Mouse (Mus musculus): ENCODE data around the gene Sncg.
"Not testable (repeated sequence)": the region's sequence is repeated elsewhere in the genome, so short reads cannot be mapped to it uniquely, and the experiment has no call there.

Gene Sncg

GRCm38 (mm10) chr14:34370203-34370602 is 4.4 kb downstream of the Sncg start:
- no peak for DNase-seq

- DNase-seq, result no peak
Measured at GRCm38 (mm10) chr14:34365147-34365507, 9.5 kb downstream of the Sncg start.

DNA sequence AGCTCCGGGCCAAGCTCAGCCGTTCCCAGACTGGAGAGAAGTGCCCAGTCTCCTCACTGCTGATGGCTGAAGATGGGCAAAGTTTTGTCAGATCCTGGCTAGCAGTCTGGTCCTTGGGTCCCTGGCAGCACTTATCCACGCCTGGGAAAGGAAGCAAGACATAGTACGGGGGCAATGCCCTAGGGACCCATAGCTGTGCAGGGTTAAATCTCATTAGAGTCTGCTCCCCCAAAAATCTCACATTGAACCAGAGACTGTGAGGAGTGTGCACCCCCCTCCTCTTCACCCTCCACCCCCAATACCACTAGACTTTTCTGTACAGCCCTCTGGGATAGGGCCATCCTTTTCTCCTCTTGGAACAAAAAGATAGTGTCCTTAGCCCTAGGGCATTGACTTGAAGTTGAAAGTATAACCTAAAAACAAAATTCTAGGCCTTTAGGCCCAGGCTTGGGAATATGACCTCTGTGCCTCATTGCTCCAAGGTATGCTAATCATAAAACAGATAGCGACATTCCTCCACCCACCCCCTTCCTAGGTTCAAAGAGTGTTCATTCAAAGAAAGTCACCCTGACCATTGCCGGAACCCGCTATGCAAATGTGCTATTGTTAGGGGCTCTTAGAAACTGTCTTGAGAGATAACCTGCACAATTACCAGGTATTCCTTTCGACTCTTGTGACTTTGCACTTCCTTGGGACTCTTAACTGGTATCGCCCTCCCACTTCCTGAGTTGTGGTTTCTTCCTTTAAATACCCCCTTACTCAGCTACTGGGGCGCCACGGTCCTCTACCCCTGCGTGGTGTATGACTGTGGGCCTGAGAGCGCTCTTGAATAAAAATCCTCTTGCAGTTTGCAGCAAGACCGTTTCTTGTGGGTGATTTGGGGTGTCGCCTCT is 10.1 kb downstream of the Sncg start:
- DNase-seq, result not testable (repeated sequence)

- peak; percentile 89 for DNase-seq
Measured at GRCm38 (mm10) chr14:34363490-34364253, 10.9 kb downstream of the Sncg start.

DNA sequence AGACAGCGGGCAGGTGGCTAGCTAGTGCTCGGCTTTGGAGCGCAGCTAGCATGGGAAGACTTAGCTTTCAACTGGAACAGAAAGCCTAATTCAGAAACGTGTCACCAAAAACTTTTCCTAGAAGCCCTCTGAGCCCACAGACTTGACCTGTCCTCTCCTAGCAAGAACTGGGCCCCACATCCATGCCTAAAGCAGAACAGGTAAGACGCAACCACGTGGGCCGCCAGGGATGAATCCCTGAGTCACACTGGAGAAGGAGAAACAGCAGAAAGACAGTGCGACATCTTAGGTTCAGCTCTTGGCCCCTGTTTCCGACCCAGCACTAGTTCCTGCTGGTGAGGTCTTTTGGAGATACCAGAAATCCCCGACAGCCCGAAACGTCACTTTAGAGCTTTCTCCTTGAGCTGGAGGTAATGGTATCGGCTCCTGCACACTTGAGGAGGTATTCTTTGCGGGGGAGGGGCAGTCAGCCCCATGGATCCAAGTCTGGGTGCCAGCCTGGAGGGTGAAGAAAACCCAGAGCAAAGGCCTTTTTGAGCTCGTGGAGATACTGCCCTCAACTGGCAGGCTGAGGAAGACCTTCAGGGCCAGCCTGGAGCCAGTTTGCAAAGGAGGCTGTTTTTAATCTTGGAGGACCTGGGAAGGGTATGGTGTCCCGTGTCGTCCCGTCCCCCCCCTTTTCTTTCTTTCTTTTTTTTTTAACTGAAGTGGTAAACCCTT is 11.7 kb downstream of the Sncg start:
- DNase-seq, result peak; percentile 87

GRCm38 (mm10) chr14:34362135-34362534 is 12.5 kb downstream of the Sncg start:
- DNase-seq, result no peak

GRCm38 (mm10) chr14:34360251-34360650 is 14.3 kb downstream of the Sncg start:
- DNase-seq, result no peak

DNA sequence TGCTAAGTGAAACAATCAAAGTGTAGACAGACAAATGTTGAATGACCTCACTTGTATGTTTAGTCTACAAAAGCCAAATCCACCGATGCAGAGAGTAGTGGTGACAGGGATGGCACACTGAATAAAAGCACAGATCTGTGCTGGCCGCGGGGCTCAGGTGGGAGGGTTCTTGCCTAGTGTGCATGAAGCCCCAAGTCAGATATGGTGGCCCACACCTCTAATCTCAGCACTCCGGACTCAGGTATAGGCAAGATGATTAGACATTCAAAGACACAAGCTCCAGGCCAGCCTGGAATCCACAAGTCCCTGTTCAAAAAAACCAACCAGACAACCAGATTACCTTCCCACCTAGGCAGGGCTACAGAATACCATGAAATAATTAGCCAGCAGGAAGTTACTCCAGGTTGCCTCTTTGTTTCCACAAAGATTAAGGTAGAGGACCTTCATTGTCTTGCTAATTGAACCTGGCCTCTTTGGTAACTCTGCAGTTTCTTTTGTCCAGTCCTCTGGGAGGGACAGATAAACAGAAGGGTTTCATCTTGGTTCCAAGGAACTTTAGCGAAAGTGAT is 14.8 kb downstream of the Sncg start:
- no peak for DNase-seq

DNA sequence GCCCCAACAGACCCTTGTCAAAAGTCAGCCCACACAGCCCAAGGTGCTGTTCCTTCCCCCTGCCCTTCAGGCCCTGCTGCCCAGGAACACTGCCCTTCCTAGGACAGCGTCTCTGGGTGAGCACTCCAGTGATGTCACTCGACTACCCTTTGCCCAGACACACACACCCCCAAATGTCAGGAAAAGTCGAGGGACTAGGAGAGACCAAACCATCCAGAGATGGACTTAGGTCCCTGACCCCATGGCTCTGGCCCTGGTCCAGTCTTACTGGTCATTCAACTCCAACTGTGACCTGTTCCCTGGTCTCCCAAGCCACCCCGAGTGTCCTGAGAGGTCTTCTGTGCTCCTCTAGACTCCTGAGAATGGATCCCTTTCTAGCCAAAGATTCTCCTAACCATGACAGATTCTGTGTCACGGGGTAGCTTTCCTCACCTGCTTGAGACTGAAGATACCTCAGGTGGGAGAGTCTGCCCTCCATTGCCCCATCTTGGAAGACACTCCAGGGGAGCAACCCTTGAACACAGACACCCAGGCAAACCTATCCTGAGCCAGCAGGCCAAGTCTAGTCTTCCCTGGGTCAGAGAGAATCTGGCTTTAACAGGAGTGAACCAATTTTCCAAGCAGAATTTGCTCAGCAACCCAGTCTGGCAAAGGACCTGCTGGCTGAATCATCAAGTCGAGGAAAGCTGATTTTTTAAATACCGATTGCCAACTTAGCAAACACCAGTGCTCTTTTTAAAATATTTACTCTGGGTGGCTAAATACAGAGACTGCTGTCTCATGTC is 16.7 kb downstream of the Sncg start:
- peak; percentile 26 for DNase-seq

- no peak for DNase-seq
Measured at GRCm38 (mm10) chr14:34355301-34355700, 19.3 kb downstream of the Sncg start, which contains the start of gene Fam25c. Gene Fam25c (minus strand): TSS chr14:34355433.

DNA sequence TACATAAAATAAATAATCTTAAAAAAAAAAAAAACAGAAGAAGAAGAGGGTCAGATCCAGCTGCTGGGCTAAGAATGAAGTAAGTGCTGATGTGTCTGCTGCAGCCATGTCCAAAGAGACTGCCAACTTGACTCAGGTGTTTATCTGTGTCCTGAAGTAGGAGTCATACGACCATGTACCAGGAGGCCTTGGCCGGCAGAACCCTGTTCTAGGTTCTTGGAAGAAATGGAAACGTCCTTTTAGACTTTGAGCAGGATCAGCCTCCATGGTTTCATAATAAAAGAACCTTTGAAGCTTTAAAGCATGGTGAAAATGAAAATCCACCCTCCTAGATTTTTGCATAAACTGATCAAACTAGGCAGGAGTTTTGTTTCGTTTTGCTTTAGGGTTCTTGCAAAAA is 20.1 kb downstream of the Sncg start:
- no peak for DNase-seq

DNA sequence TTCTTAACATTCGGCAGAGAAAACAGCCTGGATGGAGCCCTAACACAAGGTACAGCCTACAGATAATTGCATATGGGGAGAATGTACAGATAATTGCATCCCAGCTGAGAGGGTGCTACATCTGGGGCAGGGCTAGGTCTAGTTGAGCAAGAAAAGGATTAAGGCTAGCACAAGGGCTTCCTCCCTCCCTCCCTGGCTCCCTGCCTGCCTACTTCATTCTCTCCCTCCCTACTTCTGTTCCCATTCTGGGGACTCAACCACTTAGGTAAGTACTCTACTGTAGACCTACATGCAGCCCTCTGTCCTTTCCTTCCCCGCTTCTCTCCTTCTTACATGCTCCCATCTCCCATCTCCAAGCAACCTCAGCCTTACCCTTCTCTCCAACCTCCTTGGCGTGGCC is 21.3 kb downstream of the Sncg start:
- DNase-seq, result peak; percentile 72

DNA sequence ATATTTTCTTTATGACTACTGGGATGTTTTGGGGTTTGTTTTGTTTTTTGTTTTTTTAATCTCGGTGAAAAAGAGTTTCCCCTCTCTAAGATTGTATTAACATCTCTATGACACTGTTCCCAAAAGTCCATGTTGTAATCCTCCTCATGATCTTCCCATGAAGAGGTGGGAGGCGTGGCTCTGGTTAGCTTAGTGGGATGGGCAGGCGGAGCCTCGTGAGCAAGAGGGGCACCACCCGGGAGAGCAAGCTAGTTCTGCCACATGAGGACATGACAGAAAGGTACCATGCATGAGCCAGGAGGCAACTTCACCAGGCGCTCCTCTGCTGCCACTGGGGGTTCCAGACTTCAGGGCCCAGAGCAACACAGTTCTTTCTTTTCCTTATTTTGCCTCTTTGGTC is 22.1 kb downstream of the Sncg start:
- DNase-seq, result no peak

GRCm38 (mm10) chr14:34351660-34352059 is 22.9 kb downstream of the Sncg start:
- no peak for DNase-seq

- DNase-seq, result peak; percentile 84
Measured at GRCm38 (mm10) chr14:34349007-34349406, 25.6 kb downstream of the Sncg start.

- no peak for DNase-seq
Measured at GRCm38 (mm10) chr14:34348301-34348700, 26.3 kb downstream of the Sncg start.

- DNase-seq, result no peak
Measured at GRCm38 (mm10) chr14:34347084-34347483, 27.5 kb downstream of the Sncg start.

DNA sequence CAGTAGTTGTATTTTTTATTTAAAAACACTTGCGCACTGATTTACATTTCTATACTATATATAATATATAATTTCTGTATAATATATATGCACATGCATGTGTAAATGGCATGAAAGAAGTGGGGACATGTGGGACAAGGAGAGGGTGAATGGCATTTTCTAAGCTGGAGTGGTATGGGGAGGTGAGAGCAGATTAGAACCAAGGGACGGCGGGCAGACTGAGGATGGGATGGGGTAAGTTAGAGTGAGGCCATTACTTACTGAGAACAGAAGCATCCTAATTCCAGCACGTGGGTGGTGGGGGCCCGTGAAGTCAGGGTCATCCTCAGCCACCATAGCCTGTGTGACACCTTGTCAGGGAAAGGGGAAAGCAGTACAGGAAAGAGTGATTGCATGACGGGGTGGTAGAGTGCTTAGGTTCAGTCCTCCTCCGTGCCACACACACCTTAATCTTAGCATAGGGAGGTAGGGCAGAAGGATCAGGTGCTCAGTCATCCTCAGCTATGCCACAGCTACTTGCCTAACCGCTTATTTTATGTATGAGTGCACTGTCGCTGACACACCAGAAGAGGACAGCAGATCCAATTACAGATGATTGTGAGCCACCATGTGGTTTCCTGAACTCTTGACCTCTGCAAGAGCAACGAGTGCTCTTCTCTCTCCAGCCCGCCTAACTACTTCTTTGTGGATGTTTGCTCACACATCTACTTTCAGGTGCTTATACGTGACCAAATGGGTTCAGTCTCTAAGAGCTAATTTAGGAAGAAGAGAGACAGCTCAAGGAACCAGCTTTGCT is 28.6 kb downstream of the Sncg start:
- peak; percentile 59 for DNase-seq

DNA sequence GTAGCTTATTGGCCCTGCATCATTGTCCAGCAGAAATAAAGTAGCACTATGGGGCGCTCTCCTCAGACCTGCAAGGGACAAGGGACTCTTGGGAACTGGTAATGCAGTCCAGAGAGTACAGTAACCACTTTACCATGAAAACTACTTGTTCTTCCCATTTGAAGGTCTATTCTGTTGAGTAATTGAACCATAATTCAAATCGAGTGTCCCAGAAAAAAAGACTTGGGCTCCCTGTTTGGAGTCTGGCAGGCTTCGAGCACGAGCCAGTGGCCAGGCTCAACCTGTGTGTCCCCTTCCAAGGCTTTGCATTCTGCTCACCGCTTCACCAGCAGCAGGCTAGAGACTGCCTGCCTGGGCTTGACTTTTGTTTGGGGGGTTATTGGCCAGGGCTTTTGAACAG is 30.2 kb downstream of the Sncg start:
- DNase-seq, result no peak

DNA sequence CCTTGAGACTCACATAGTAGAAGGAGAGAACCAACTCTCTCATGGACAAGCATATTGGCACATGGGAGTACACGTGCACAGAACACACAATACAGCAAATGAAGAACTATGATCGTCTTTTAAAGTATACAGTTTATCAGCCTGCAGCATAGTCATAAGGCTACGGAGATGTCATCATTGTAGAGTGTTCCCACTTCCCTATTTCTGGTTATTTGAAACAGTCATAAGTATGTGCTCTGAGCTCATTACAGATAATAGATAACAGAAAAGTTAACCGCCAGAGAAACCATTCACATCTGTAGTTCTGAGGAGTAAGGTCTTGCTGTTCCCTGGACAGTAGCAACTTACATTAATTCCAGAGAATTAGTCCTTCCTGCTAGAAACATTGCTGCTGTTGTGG is 31.5 kb downstream of the Sncg start:
- no peak for DNase-seq

GRCm38 (mm10) chr14:34341993-34342392 is 32.6 kb downstream of the Sncg start:
- no peak for DNase-seq

All from lung, postnatal 36 days (tissue).